Mouse (Mus musculus): ENCODE results near the gene Vamp2.

Vamp2 gene

GRCm38 (mm10) chr11:69080855-69081222 lies 7.5 kb upstream of the Vamp2 start:
- DNase-seq (ENCODE audit: low spot score in 2 of 2) = no peak

GRCm38 (mm10) chr11:69081613-69082012 lies 6.7 kb upstream of the Vamp2 start:
- no peak for DNase-seq (ENCODE audit: low spot score in 2 of 2)

GRCm38 (mm10) chr11:69085608-69086007 lies 2.7 kb upstream of the Vamp2 start:
- DNase-seq (ENCODE audit: low spot score in 2 of 2) = no peak

GRCm38 (mm10) chr11:69086390-69086789 lies 1.9 kb upstream of the Vamp2 start:
- DNase-seq (ENCODE audit: low spot score in 2 of 2) = peak; percentile 59 to 60

GRCm38 (mm10) chr11:69087082-69087481 lies 1.2 kb upstream of the Vamp2 start:
- peak; percentile 35 to 47 for DNase-seq (ENCODE audit: low spot score in 2 of 2)

GRCm38 (mm10) chr11:69087597-69087996 lies 693 bp upstream of the Vamp2 start:
- peak in 1 of 2 experiments; percentile 38 for DNase-seq (ENCODE audit: low spot score in 2 of 2)

GRCm38 (mm10) chr11:69088856-69089615 lies 746 bp downstream of the Vamp2 start:
- DNase-seq (ENCODE audit: low spot score in 2 of 2) = peak in 1 of 2 experiments; percentile 45

- DNase-seq (ENCODE audit: low spot score in 2 of 2) = peak in 1 of 2 experiments; percentile 61
These were observed 1.5 kb downstream of the Vamp2 start for GRCm38 (mm10) chr11:69089616-69090290.

- DNase-seq (ENCODE audit: low spot score in 2 of 2) = peak in 1 of 2 experiments; percentile 35
These were observed 2.1 kb downstream of the Vamp2 start for GRCm38 (mm10) chr11:69090367-69090766.

GRCm38 (mm10) chr11:69091566-69092385 lies 3.5 kb downstream of the Vamp2 start:
- peak in 1 of 2 experiments; percentile 25 for DNase-seq (ENCODE audit: low spot score in 2 of 2)

- peak; percentile 79 to 83 for DNase-seq (ENCODE audit: low spot score in 2 of 2)
These were observed 4.1 kb downstream of the Vamp2 start for GRCm38 (mm10) chr11:69092386-69092751.

- peak in 1 of 2 experiments; percentile 27 for DNase-seq (ENCODE audit: low spot score in 2 of 2)
These were observed 4.6 kb downstream of the Vamp2 start for GRCm38 (mm10) chr11:69092871-69093270.

GRCm38 (mm10) chr11:69093856-69094255 lies 5.6 kb downstream of the Vamp2 start:
- DNase-seq (ENCODE audit: low spot score in 2 of 2) = peak in 1 of 2 experiments; percentile 31

GRCm38 (mm10) chr11:69094697-69095429 lies 6.6 kb downstream of the Vamp2 start, which contains the start of gene Per1:
Gene Per1, plus strand, starts transcription at chr11:69095217.
- DNase-seq (ENCODE audit: low spot score in 2 of 2) = peak; percentile 100

GRCm38 (mm10) chr11:69095511-69096231 lies 7.4 kb downstream of the Vamp2 start:
- peak in 1 of 2 experiments; percentile 51 for DNase-seq (ENCODE audit: low spot score in 2 of 2)

GRCm38 (mm10) chr11:69096360-69096986 lies 8.2 kb downstream of the Vamp2 start:
- no peak for DNase-seq (ENCODE audit: low spot score in 2 of 2)

GRCm38 (mm10) chr11:69096987-69097900 lies 9.0 kb downstream of the Vamp2 start:
- DNase-seq (ENCODE audit: low spot score in 2 of 2) = peak; percentile 97 to 98

GRCm38 (mm10) chr11:69098039-69098761 lies 9.9 kb downstream of the Vamp2 start:
- DNase-seq (ENCODE audit: low spot score in 2 of 2) = peak in 1 of 2 experiments; percentile 45

- DNase-seq (ENCODE audit: low spot score in 2 of 2) = peak; percentile 97
These were observed 10.4 kb downstream of the Vamp2 start for GRCm38 (mm10) chr11:69098762-69099091.
